Mouse (Mus musculus) neural tube, embryonic 11.5 days (tissue): ENCODE measurements at regions not wholly inside any gene's neighbourhood (a gene's known extent, or its start where the extent isn't known, plus 50 kb on each side); places are given as distances from the start of the nearest gene placed in this dataset.
"Not testable (repeated sequence)": the region's sequence is repeated elsewhere in the genome, so short reads cannot be mapped to it uniquely, and the experiment has no call there.

Source experiments
- ATAC-seq: fragments of 200-750 bp; cut with Nextera tagmentation; 2 replicates; pipeline ENCODE4 v1.8.0; 2017; ENCODE audit warnings: moderate number of reproducible peaks, mild to moderate bottlenecking, moderate TSS enrichment, moderate library complexity; ENCODE audit not compliant: insufficient read depth, low FRiP score, low TSS enrichment
- DNase-seq: peaks from one replicate; pipeline ENCODE4 v3.0.0-alpha.2; 2015; ENCODE audit warnings: low spot score
- H3K27ac ChIP-seq: fragments of 300-500 bp; sonication (generic); 2 replicates; pipeline ENCODE4 v1.5.1; 2014; ENCODE audit warnings: low read depth, mild to moderate bottlenecking, low read length
- H3K27me3 ChIP-seq: fragments of 300-500 bp; sonication (generic); 2 replicates; pipeline ENCODE4 v1.6.1; 2014; ENCODE audit warnings: mild to moderate bottlenecking, low read length, mixed read lengths; ENCODE audit not compliant: control insufficient read depth, insufficient read depth
- H3K36me3 ChIP-seq: fragments of 300-500 bp; sonication (generic); 2 replicates; pipeline ENCODE4 v1.6.1; 2014; ENCODE audit warnings: mild to moderate bottlenecking, low read length, moderate library complexity, mixed read lengths; ENCODE audit not compliant: control insufficient read depth, insufficient read depth
- H3K4me1 ChIP-seq: fragments of 300-500 bp; sonication (generic); 2 replicates; pipeline ENCODE4 v1.6.1; 2014; ENCODE audit warnings: low read length, mixed read lengths; ENCODE audit not compliant: control insufficient read depth, insufficient read depth
- H3K4me2 ChIP-seq: fragments of 300-500 bp; sonication (generic); 2 replicates; pipeline ENCODE4 v1.6.1; 2014; ENCODE audit warnings: low read depth, mild to moderate bottlenecking, moderate library complexity
- H3K4me3 ChIP-seq: fragments of 300-500 bp; sonication (generic); 2 replicates; pipeline ENCODE4 v1.5.1; 2014; ENCODE audit warnings: low read depth, low read length
- H3K9ac ChIP-seq: fragments of 300-500 bp; sonication (generic); 2 replicates; pipeline ENCODE4 v1.6.1; 2014; ENCODE audit warnings: mild to moderate bottlenecking, low read length
- H3K9me3 ChIP-seq: fragments of 300-500 bp; sonication (generic); 2 replicates; pipeline ENCODE4 v1.6.1; 2016; ENCODE audit warnings: low read length; ENCODE audit not compliant: control insufficient read depth
- WGBS: fragments of 180-500 bp; shearing (Covaris S2); extraction: QIAGEN DNeasy Blood & Tissue Kit; methylation state at CpG from one replicate; pipeline ENCODE4 v1.1.7; 2014; 5-methylcytosine and 5-hydroxymethylcytosine counted together

- 40% methylated on average over 8 of the region's 8 CpGs for WGBS
- H3K9me3 ChIP-seq = no peaks in the 10 kb centered on the region
- peak overlapping the region; percentile 56; the same call in 1 of the 2 replicates for H3K27ac ChIP-seq
- no peak overlapping the region for H3K4me2 ChIP-seq
- H3K36me3 ChIP-seq = no peaks in the 10 kb centered on the region
- no peaks in the 10 kb centered on the region for H3K4me1 ChIP-seq
- H3K9ac ChIP-seq = no peak overlapping the region
- no peak overlapping the region for H3K4me3 ChIP-seq
- ATAC-seq (peak; percentile 73), DNase-seq (peak; percentile 53)
- no peaks in the 10 kb centered on the region for H3K27me3 ChIP-seq
These were observed 198.1 kb upstream of the Myo3a start for GRCm38 (mm10) chr2:22029022-22029803.

DNA sequence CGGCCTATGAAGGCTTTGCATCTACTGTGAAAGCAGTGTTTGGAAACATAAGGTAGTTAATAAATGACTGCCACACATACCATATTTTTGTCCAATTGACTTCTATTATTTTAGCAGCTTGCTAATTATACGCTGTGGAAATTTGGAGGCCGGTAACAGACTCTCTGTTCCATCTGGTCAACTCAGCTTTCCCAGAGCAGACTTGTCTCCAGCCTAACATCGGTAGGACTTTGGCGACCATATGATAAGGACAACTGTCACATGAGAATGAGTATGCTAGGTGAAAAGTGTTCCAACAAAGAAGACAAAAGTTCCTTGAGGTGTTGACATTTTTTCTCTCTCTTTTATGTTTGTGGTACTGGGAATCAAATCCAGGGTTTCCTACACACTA is 197.5 kb upstream of the Myo3a start:
- no peak overlapping the region for H3K9ac ChIP-seq
- no peak overlapping the region for H3K27ac ChIP-seq
- ATAC-seq = 0 out of 2 replicates have a peak, but pooled peaks have one; percentile 29
- no peak overlapping the region for H3K4me2 ChIP-seq
- no peak for DNase-seq
- WGBS = 86% methylated on average over 5 of the region's 5 CpGs
- no peaks in the 10 kb centered on the region for H3K36me3 ChIP-seq
- no peaks in the 10 kb centered on the region for H3K27me3 ChIP-seq
- H3K9me3 ChIP-seq = no peaks in the 10 kb centered on the region
- H3K4me1 ChIP-seq = no peaks in the 10 kb centered on the region
- no peak overlapping the region for H3K4me3 ChIP-seq

- no peak overlapping the region for H3K9ac ChIP-seq
- WGBS = 76% methylated on average over 2 of the region's 2 CpGs
These were observed 190.5 kb upstream of the Myo3a start for GRCm38 (mm10) chr2:22036841-22037240.

DNA sequence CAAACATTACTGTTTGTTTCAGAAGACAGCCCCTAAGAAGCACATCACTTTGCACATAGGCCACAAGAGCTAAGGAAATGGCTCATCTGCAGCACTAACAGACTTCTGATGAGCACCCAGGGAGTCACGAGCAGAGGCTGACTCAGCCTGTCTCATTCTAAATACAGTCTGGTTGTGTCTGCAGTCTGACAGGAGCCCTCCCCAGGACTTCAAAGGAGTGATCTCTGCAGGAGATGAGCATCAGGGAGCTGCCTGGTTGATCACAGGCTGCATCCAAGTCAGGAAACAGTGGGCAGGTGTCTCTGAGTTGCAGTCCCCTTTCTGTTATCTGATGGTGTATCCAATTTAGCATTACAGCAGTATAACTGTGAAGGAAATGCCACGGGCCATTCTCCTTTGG is 188.5 kb upstream of the Myo3a start:
- Histone ChIP-seq H3K4me3 (no peak overlapping the region), H3K4me1 (no peaks in the 10 kb centered on the region), H3K27ac (no peak overlapping the region), H3K9ac (no peak overlapping the region), H3K36me3 (no peaks in the 10 kb centered on the region), H3K9me3 (no peaks in the 10 kb centered on the region), H3K27me3 (no peaks in the 10 kb centered on the region), H3K4me2 (no peak overlapping the region)
- ATAC-seq (no peak), DNase-seq (no peak)
- 16% methylated on average over 2 of the region's 2 CpGs for WGBS

More at GRCm38 (mm10) chr2:22036841-22037240, 190.5 kb upstream of the Myo3a start:
- Histone ChIP-seq H3K4me1 (no peaks in the 10 kb centered on the region), H3K9me3 (no peaks in the 10 kb centered on the region), H3K4me3 (no peak overlapping the region), H3K4me2 (no peak overlapping the region), H3K27ac (no peak overlapping the region), H3K27me3 (no peaks in the 10 kb centered on the region), H3K36me3 (no peaks in the 10 kb centered on the region)
- ATAC-seq (no peak), DNase-seq (no peak)

DNA sequence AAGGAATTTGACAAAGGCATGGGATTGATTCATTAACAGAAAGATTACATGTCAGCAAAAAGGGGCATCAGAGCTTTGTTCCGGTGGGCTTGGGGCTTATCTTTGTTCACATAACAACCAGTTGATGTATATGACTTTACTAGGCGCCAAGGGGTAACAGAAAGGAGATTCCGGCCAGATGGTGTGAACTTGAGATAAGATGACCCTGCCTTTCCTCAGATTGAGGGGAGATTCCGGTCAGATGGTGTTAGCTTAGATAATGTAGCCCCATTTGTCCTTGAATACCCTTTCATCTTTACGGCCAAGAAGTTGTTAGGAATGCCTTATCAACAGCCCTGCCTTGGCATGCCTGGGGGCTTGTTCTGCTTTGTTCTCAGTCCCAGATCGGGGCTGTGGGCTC is 183.4 kb upstream of the Myo3a start:
- not testable (repeated sequence) for H3K4me1 ChIP-seq, H3K9ac ChIP-seq, ATAC-seq, H3K27ac ChIP-seq, DNase-seq, H3K4me2 ChIP-seq, H3K36me3 ChIP-seq, H3K9me3 ChIP-seq, H3K27me3 ChIP-seq, H3K4me3 ChIP-seq
- whole genome bisulfite sequencing = 85% methylated on average over 6 of the region's 6 CpGs

- Histone ChIP-seq H3K4me1 (no peaks in the 10 kb centered on the region), H3K4me3 (no peak overlapping the region), H3K27ac (no peak overlapping the region), H3K27me3 (no peaks in the 10 kb centered on the region), H3K36me3 (no peaks in the 10 kb centered on the region), H3K4me2 (no peak overlapping the region), H3K9ac (no peak overlapping the region), H3K9me3 (no peaks in the 10 kb centered on the region)
- 59% methylated on average over 2 of the region's 2 CpGs for WGBS
- ATAC-seq = no peak
- no peak for DNase-seq
These were observed 182.4 kb upstream of the Myo3a start for GRCm38 (mm10) chr2:22044949-22045348.

DNA sequence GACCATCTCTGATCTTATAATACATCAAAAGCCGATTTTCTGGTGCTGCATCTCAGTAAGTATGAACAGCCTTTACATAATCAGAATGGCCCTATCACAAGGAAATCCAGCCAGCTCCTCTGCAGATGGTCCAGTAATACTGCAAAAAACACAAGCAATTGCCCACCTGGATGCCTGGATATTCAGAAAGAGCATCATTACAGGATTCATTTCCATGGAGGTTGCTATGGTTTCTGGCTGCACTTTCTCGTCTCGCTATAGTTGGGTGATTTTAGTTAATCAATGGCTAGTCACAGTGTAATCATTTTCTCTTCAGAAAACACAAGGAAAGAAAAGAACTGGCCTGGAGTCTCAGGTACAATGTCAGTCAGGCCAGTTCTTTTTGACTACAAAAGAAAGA is 179.8 kb upstream of the Myo3a start:
- Histone ChIP-seq H3K27ac (no peak overlapping the region), H3K27me3 (no peaks in the 10 kb centered on the region), H3K4me3 (no peak overlapping the region), H3K9ac (no peak overlapping the region), H3K36me3 (no peaks in the 10 kb centered on the region), H3K9me3 (no peaks in the 10 kb centered on the region), H3K4me1 (no peaks in the 10 kb centered on the region), H3K4me2 (no peak overlapping the region)
- ATAC-seq (no peak), DNase-seq (no peak)
- 73% methylated on average over 3 of the region's 3 CpGs for WGBS

- DNase-seq (no peak), ATAC-seq (peak; percentile 41; the same call in 1 of the 2 replicates)
- no peak overlapping the region for H3K27ac ChIP-seq
- no peaks in the 10 kb centered on the region for H3K9me3 ChIP-seq
- H3K27me3 ChIP-seq = no peaks in the 10 kb centered on the region
- H3K9ac ChIP-seq = no peak overlapping the region
- H3K4me2 ChIP-seq = no peak overlapping the region
- no peaks in the 10 kb centered on the region for H3K36me3 ChIP-seq
- no peak overlapping the region for H3K4me3 ChIP-seq
- WGBS = 49% methylated on average over 5 of the region's 5 CpGs
- H3K4me1 ChIP-seq = no peaks in the 10 kb centered on the region
These were observed 160.8 kb upstream of the Myo3a start for GRCm38 (mm10) chr2:22066535-22066934.

GRCm38 (mm10) chr2:22096848-22097247 is 130.5 kb upstream of the Myo3a start:
- no peak for DNase-seq
- H3K4me3 ChIP-seq = no peak overlapping the region
- H3K36me3 ChIP-seq = no peaks in the 10 kb centered on the region
- H3K4me2 ChIP-seq = no peak overlapping the region
- H3K27me3 ChIP-seq = no peaks in the 10 kb centered on the region
- no peak overlapping the region for H3K9ac ChIP-seq
- ATAC-seq = no peak
- WGBS = 88% methylated on average over 2 of the region's 2 CpGs
- H3K27ac ChIP-seq = no peak overlapping the region
- H3K9me3 ChIP-seq = no peaks in the 10 kb centered on the region
- H3K4me1 ChIP-seq = no peaks in the 10 kb centered on the region
